Mouse (Mus musculus) lung, adult 2 months (tissue): ENCODE data around the gene Smg9.

ENCODE experiments used
- CTCF ChIP-seq: fragments of 200-500 bp; IDR thresholded peaks from 2 replicates; pipeline ENCODE4 v1.5.1; 2011; ENCODE audit warnings: mild to moderate bottlenecking, low read length, control low read depth; ENCODE audit not compliant: insufficient read depth
- POLR2A ChIP-seq: fragments of 200-500 bp; IDR thresholded peaks from 2 replicates; pipeline ENCODE4 v1.6.1; 2011; ENCODE audit warnings: low read depth, mild to moderate bottlenecking, control low read depth, low read length, borderline replicate concordance; ENCODE audit errors: extremely low read depth

GRCm38 (mm10) chr7:24380370-24380769 is 19.0 kb upstream of the Smg9 start:
- TF ChIP-seq CTCF (no peak), POLR2A (no peak)
